Mouse (Mus musculus) c-Kit-positive CD71-positive TER-119-negative erythroid progenitor cells, embryonic 14.5 days (primary cell): ENCODE data around the gene Nxph4.

Experiments
- DNase-seq: peaks from one replicate; pipeline ENCODE4 v3.0.0-alpha.2; 2013; ENCODE audit warnings: low read depth

The Nxph4 gene

GRCm38 (mm10) chr10:127542084-127542483, 7.7 kb upstream of the Nxph4 start:
- DNase-seq = no peak

GRCm38 (mm10) chr10:127541510-127541909, 7.2 kb upstream of the Nxph4 start:
- no peak for DNase-seq

GRCm38 (mm10) chr10:127537854-127538583, 3.7 kb upstream of the Nxph4 start:
- DNase-seq = peak; percentile 52

- no peak for DNase-seq
Measured at GRCm38 (mm10) chr10:127536586-127537314, 2.4 kb upstream of the Nxph4 start.

GRCm38 (mm10) chr10:127534929-127535384, 598 bp upstream of the Nxph4 start:
- DNase-seq = no peak

GRCm38 (mm10) chr10:127531548-127531947, 2.8 kb downstream of the Nxph4 start:
- no peak for DNase-seq

- DNase-seq = no peak
Measured at GRCm38 (mm10) chr10:127530945-127531344, 3.4 kb downstream of the Nxph4 start.

GRCm38 (mm10) chr10:127527481-127527880, 6.9 kb downstream of the Nxph4 start:
- no peak for DNase-seq

GRCm38 (mm10) chr10:127526681-127527080, 7.7 kb downstream of the Nxph4 start:
- DNase-seq = no peak

- DNase-seq = no peak
Measured at GRCm38 (mm10) chr10:127526048-127526447, 8.3 kb downstream of the Nxph4 start.

- no peak for DNase-seq
Measured at GRCm38 (mm10) chr10:127524646-127525255, 9.6 kb downstream of the Nxph4 start.

- DNase-seq = peak; percentile 96
Measured at GRCm38 (mm10) chr10:127522088-127522581, 12.2 kb downstream of the Nxph4 start, which contains the start of gene Shmt2. Gene Shmt2, minus strand, starts transcription at chr10:127522444.

- DNase-seq = peak; percentile 70
Measured at GRCm38 (mm10) chr10:127521611-127522080, 12.7 kb downstream of the Nxph4 start.

GRCm38 (mm10) chr10:127520714-127521357, 13.5 kb downstream of the Nxph4 start:
- DNase-seq = no peak

- DNase-seq = no peak
Measured at GRCm38 (mm10) chr10:127519903-127520713, 14.3 kb downstream of the Nxph4 start.

GRCm38 (mm10) chr10:127519041-127519701, 15.2 kb downstream of the Nxph4 start:
- no peak for DNase-seq

GRCm38 (mm10) chr10:127517941-127518340, 16.4 kb downstream of the Nxph4 start:
- no peak for DNase-seq

GRCm38 (mm10) chr10:127516576-127517260, 17.6 kb downstream of the Nxph4 start:
- no peak for DNase-seq

GRCm38 (mm10) chr10:127515983-127516459, 18.3 kb downstream of the Nxph4 start:
- no peak for DNase-seq
